Mouse (Mus musculus): ENCODE measurements at regions not wholly inside any gene's neighbourhood (a gene's known extent, or its start where the extent isn't known, plus 50 kb on each side); places are given as distances from the start of the nearest gene placed in this dataset.

- H3K9me3 ChIP-seq: no peaks in the 10 kb centered on the region
These were observed 398.7 kb downstream of the Tmem38b start for GRCm38 (mm10) chr4:54224572-54224971.

More at GRCm38 (mm10) chr4:54224572-54224971, 398.7 kb downstream of the Tmem38b start:
- no peaks in the 10 kb centered on the region for H3K4me1 ChIP-seq
- H3K36me3 ChIP-seq: no peaks in the 10 kb centered on the region
- no peak overlapping the region for H3K4me2 ChIP-seq (replicated peaks)
- no peak for ATAC-seq (replicated peaks)
- no peak overlapping the region for H3K4me3 ChIP-seq
- H3K9ac ChIP-seq (replicated peaks): no peak overlapping the region
- no peaks in the 10 kb centered on the region for H3K27me3 ChIP-seq
- 66% methylated on average over 3 of the region's 3 CpGs for WGBS
- H3K27ac ChIP-seq (replicated peaks): no peak overlapping the region
